ENCODE assay signal across 8 mouse cellular contexts in genomic region chrX:153499294-153500046, GRCm38 (mm10). TPM values are rescaled to one million over a fixed set of nuclear protein-coding genes. Genes with fewer than 3 reads are reported as not detected.
DNase-seq lines count a peak whose midpoint lies in the region; ATAC-seq and TF ChIP-seq lines count a peak whose summit lies in the region.

No protein-coding gene starts in this region.

- peaks cover 3% of the 10 kb centered on the region; the same call in 1 of the 2 replicates for H3K9me3 ChIP-seq in lung, embryonic 16.5 days (ENCODE audit: control insufficient read depth, low read length)
- H3K9me3 ChIP-seq in lung, postnatal 0 days (ENCODE audit: low read length): no peaks in the 10 kb centered on the region

- no peaks in the 10 kb centered on the region for H3K36me3 ChIP-seq in lung, embryonic 16.5 days (ENCODE audit: control insufficient read depth, insufficient read depth, low read length)
- no peaks in the 10 kb centered on the region for H3K36me3 ChIP-seq in lung, postnatal 0 days (ENCODE audit: insufficient read depth, low read length)
- H3K36me3 ChIP-seq in small intestine, adult 2 months (ENCODE audit: control insufficient read depth, insufficient read depth, low read length): no peaks in the 10 kb centered on the region; the same call in 1 of the 2 replicates

- H3K4me2 ChIP-seq in lung, embryonic 16.5 days (ENCODE audit: low read depth, low read length): peak overlapping the region; percentile 65
- peak overlapping the region; percentile 58 for H3K4me2 ChIP-seq in lung, postnatal 0 days (replicated peaks; ENCODE audit: low read depth, low read length)

- WGBS in lung, embryonic 16.5 days: 20% methylated on average over 29 of the region's 32 CpGs
- 27% methylated on average over 31 of the region's 32 CpGs for WGBS in lung, postnatal 0 days
- 73% methylated on average over 32 of the region's 32 CpGs for WGBS in small intestine, adult 2 months

- no peaks in the 10 kb centered on the region for H3K27me3 ChIP-seq in lung, embryonic 16.5 days (ENCODE audit: control insufficient read depth, insufficient read depth, low read depth, low read length)
- H3K27me3 ChIP-seq in lung, postnatal 0 days (replicated peaks; ENCODE audit: insufficient read depth, low read length): no peaks in the 10 kb centered on the region
- H3K27me3 ChIP-seq in small intestine, adult 2 months (ENCODE audit: control insufficient read depth, insufficient read depth, low read length): no peaks in the 10 kb centered on the region

- peak overlapping the region; percentile 13; the same call in 1 of the 2 replicates for H3K27ac ChIP-seq in lung, embryonic 16.5 days (ENCODE audit: low read length)
- H3K27ac ChIP-seq in lung, postnatal 0 days (ENCODE audit: low read length): no peak overlapping the region
- no peak overlapping the region for H3K27ac ChIP-seq in small intestine, adult 2 months (ENCODE audit: insufficient read depth, low read depth, low read length)

- TF ChIP-seq POLR2A in small intestine, adult 2 months (IDR thresholded peaks at IDR 0.05; ENCODE audit: low read depth, low read length): no peak

- H3K9ac ChIP-seq in lung, embryonic 16.5 days (ENCODE audit: low read length): peak overlapping the region; percentile 85
- H3K9ac ChIP-seq in lung, postnatal 0 days (replicated peaks; ENCODE audit: low read depth): no peak overlapping the region

- DNase-seq in lung, postnatal 10 days: no peak
- peak; percentile 22 for DNase-seq in cerebellum, adult 8-10 months
- peak; percentile 1 to 10 for DNase-seq in heart, adult 18-20 months
- DNase-seq in kidney, postnatal 10 days: peak; percentile 10
- DNase-seq in lung, postnatal 0 days (ENCODE audit: low spot score): no peak
- no peak for DNase-seq in urinary bladder, postnatal 25 days (ENCODE audit: low spot score)

- no peak for ATAC-seq in lung, embryonic 16.5 days (ENCODE audit: low read depth)
- no peak for ATAC-seq in lung, postnatal 0 days

- no peaks in the 10 kb centered on the region for H3K4me1 ChIP-seq in lung, embryonic 16.5 days (replicated peaks; ENCODE audit: control insufficient read depth, insufficient read depth, low read length)
- H3K4me1 ChIP-seq in lung, postnatal 0 days (ENCODE audit: insufficient read depth, low read depth, low read length): no peaks in the 10 kb centered on the region
- H3K4me1 ChIP-seq in small intestine, adult 2 months (ENCODE audit: control insufficient read depth, insufficient read depth, insufficient read length, low read length): peaks cover 5% of the 10 kb centered on the region; the same call in 1 of the 2 replicates

- no peak for TF ChIP-seq EP300 in lung, postnatal 0 days (IDR thresholded peaks at IDR 0.05)

- H3K4me3 ChIP-seq in lung, embryonic 16.5 days (ENCODE audit: low read length): peak overlapping the region; percentile 62
- peak overlapping the region; percentile 55 for H3K4me3 ChIP-seq in lung, postnatal 0 days (ENCODE audit: low read depth, low read length)
- peak overlapping the region; percentile 100 for H3K4me3 ChIP-seq in small intestine, adult 2 months (ENCODE audit: low read depth, low read length)

- TF ChIP-seq CTCF in lung, postnatal 0 days (IDR thresholded peaks at IDR 0.05): no peak
- TF ChIP-seq CTCF in small intestine, adult 2 months (IDR thresholded peaks at IDR 0.05; ENCODE audit: extremely low read depth, insufficient read length, insufficient replicate concordance, low read depth, low read length): no peak

RNA-seq across cellular contexts. Expression of gene Ubqln2, which starts 1.4 kb away (rescaled TPM):
- 14.5 and 16.3 TPM in 2 replicates for polyA plus RNA-seq in lung, embryonic 16.5 days (2015; fragmentation: Nextera tagmentation; extraction: Ambion mirVana)
- 10 to 100 TPM; 23.0 to 27.2 TPM for total RNA-seq in heart, adult 18-20 months (2021)
- 8.2 and 8.8 TPM in 2 replicates for polyA plus RNA-seq in lung, postnatal 0 days (2015; fragmentation: Nextera tagmentation; extraction: Ambion mirVana)
- 12.3 and 17.5 TPM in 2 replicates for polyA plus RNA-seq in small intestine, adult 2 months (2012; rRNA removed)

RNA-seq across cellular contexts. Expression of gene Cypt3, which starts 58.9 kb away (rescaled TPM):
- polyA plus RNA-seq in lung, embryonic 16.5 days (2015; fragmentation: Nextera tagmentation; extraction: Ambion mirVana): not detected in 2 replicates
- total RNA-seq in heart, adult 18-20 months (2021): not detected
- not detected in 2 replicates for polyA plus RNA-seq in lung, postnatal 0 days (2015; fragmentation: Nextera tagmentation; extraction: Ambion mirVana)
- not detected in 2 replicates for polyA plus RNA-seq in small intestine, adult 2 months (2012; rRNA removed)

Comparison
In these comparisons a context has a peak if more than half of its experiments do, and no peak if none do; other contexts are left out.
1. DNase-seq: peak in cerebellum, adult 8-10 months (single experiment), heart, adult 18-20 months (2 of 2) and kidney, postnatal 10 days (single experiment); none in lung, postnatal 10 days (single experiment), lung, postnatal 0 days (single experiment) and urinary bladder, postnatal 25 days (single experiment).
2. Peak in every context shown above with its lines, with median percentiles within 50 percentile points of each other: H3K4me3 ChIP-seq.